Mouse (Mus musculus) testis, postnatal 14 days (tissue): ENCODE data around the gene Lims1.

Experiments
- DNase-seq: peaks from one replicate; pipeline ENCODE4 v3.0.0; 2021; ENCODE audit warnings: low spot score

Lims1 gene

DNA sequence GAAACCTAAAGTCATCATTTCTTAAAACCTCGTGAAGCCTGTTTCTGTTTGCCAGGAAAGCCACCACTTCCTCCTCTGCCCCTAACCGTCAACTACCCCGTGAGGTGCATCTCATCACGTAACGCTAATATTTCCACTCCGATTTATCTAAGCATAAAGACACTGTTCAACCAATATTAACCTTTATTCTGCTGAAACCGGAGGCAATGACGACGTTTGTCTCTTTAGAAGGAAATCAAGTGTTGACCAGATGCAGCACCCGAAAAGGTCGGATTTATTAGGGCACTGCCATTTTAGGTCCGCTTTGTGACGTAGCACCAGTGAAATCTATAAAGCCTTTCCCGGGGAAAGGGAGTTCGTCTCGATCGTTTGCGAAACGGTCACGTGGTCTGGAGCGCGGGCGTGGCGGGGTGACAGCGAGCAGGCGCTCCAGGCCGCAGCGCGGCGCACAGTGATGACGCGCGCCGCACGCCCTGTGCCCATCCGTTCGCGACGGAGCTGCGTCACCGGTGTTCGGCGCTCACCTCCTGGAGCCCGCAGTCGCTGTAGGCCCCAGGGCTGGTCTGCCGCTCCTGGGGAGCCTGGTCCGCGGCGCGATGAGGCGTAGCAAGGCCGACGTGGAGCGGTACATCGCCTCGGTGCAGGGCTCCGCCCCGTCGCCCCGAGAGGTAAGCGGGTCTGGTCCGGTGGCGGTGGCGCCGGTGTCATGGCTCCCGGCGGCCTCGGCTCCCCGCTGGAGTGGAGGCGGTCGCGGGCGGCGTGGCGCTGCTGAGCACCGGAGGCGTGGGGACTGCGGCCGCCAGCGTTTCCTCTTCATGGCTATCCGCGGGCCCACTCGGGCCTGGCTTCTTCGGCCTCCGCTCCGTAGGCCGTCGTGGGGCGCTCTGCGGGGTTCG is 123.4 kb downstream of the Lims1 start, which contains the start of gene Ranbp2:
TSS of gene Ranbp2 (plus strand) at position 537 of the 896 bp plus-strand sequence.
- peak; percentile 98 for DNase-seq

GRCm38 (mm10) chr10:58447280-58447781 is 124.1 kb downstream of the Lims1 start:
- DNase-seq = no peak

GRCm38 (mm10) chr10:58451575-58451974 is 128.3 kb downstream of the Lims1 start:
- no peak for DNase-seq

GRCm38 (mm10) chr10:58452185-58452584 is 128.9 kb downstream of the Lims1 start:
- no peak for DNase-seq

GRCm38 (mm10) chr10:58459896-58460295 is 136.6 kb downstream of the Lims1 start:
- no peak for DNase-seq
